Mouse (Mus musculus): ENCODE measurements around the gene Krt75.

Krt75 gene

DNA sequence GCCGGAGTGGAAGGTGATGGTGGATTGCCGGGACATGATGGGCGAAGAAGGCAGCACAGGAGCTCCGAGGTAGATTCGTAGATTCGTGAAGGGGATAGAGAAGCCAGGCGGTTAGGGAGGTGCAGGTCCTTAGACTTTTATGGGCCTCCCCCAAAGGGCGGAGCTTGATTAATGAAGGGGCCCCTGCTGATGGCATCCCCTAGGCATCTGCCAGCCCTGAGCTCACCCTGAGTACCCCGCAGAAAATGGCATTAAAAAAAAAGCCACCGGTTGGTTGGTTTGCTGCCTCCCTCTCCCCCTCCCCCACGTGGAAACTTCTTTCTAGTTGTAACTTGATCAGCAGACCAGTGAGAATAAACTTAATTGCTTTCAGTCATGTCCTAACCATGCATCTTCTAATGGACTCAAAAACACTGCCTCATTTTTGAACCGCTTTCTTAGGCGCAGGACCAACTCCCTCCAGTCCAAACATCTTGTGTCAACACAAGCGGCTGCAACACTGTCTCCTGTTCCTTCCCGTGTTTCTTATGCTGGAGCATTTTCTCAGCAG lies at the start of gene Krt75:
Krt75 (minus strand) TSS at position 109 of the 550 bp plus-strand sequence.
- no peak for DNase-seq (ENCODE audit: low read depth, low spot score)

DNA sequence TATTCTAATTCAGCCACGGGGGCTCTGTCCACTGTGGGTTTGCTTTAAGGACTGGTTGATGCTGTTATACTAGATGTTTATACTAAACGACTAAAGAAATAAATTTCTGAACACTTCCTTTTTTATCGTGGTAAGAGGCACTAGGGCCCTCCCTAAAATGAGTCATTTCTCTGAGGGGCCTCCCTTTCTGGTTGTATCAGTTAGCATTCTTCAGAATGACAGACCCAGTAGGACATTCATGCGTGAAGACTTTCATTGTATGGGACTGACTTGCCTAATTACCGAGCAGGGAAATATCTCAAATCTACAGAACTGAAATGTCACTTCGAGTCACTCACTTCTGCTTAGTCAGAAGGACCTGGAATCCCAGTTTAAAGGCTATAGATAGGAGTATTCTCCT lies 25.4 kb upstream of the Krt75 start:
- DNase-seq (ENCODE audit: low read depth, low spot score): peak; percentile 74

GRCm38 (mm10) chr15:101588216-101588615 lies 14.5 kb upstream of the Krt75 start:
- peak; percentile 60 for DNase-seq (ENCODE audit: low read depth, low spot score)

DNA sequence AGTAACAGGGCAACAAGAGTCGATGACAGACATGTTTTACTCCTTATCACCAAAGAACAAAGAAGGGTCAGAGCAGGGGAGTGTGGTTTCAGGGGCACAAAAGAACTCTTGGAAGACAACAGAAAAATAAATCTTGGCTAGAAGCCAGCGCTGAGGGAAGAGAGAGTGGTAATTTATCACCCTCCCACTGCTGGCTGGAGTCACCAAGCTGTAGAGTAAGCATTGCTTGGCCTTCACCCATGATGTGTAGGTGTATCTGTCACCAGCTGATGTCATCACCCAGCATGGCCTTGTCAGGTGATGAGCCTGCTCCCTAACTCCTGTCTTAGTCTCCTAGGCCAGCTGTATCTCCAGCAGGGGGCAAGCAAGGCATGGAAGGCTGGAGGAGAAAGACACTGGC lies 10.8 kb upstream of the Krt75 start:
- DNase-seq (ENCODE audit: low read depth, low spot score): no peak

- peak; percentile 23 for DNase-seq (ENCODE audit: low read depth, low spot score)
These were observed 9.7 kb upstream of the Krt75 start for GRCm38 (mm10) chr15:101583211-101583965.

GRCm38 (mm10) chr15:101581701-101582100 lies 8.0 kb upstream of the Krt75 start:
- no peak for DNase-seq (ENCODE audit: low read depth, low spot score)

- no peak for DNase-seq (ENCODE audit: low read depth, low spot score)
These were observed 1.8 kb upstream of the Krt75 start for GRCm38 (mm10) chr15:101575506-101575905.

DNA sequence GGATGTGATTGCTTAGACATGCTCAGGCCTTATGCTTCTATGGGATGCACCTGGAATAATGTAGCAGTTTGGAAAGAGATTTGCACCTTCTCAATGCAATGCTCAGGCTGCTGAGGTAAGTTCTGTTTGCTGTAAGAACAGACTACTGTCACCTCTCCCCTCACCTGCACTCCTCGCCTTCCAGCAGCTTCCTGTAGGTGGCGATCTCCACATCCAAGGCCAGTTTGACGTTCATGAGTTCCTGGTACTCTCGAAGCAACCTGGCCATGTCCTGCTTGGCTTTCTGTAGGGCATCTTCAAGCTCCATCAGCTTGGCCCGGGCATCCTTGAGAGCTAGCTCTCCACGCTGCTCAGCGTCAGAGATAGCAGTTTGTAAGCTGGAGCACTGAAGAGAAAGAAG lies 5.9 kb downstream of the Krt75 start:
- peak; percentile 56 for DNase-seq (ENCODE audit: low read depth, low spot score)

GRCm38 (mm10) chr15:101562850-101563249 lies 10.9 kb downstream of the Krt75 start, which contains the start of gene Krt90:
Krt90 (minus strand) TSS chr15:101562950.
- DNase-seq (ENCODE audit: low read depth, low spot score): no peak

DNA sequence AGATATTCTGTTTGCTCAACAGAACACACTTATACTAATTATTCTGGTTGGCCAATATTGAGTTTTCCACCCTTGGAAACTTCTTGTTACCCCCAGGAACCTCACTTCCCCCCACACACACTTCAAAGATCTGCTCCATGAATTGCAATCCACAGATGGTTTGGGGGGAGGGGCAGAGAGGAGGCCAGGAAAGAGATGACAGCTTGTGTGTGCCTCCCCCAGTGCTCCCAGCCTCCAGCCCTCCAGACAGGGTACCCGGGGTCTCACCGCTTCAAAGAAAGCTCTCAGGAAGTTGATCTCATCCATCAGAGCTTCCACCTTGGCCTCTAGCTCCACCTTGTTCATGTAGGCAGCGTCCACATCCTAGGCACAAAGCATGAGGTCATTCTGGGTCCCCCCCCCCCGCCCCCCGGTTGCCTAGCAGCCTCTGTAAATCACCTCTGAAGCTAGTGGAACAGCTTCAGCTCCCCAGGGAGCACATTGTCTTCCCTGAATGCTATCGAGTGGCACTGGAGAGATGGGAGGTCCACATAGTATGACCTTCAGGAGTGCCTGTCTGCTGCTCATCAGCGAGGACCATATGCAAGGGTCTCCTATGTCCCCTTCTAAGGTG lies 15.6 kb downstream of the Krt75 start:
- DNase-seq (ENCODE audit: low read depth, low spot score): no peak

DNA sequence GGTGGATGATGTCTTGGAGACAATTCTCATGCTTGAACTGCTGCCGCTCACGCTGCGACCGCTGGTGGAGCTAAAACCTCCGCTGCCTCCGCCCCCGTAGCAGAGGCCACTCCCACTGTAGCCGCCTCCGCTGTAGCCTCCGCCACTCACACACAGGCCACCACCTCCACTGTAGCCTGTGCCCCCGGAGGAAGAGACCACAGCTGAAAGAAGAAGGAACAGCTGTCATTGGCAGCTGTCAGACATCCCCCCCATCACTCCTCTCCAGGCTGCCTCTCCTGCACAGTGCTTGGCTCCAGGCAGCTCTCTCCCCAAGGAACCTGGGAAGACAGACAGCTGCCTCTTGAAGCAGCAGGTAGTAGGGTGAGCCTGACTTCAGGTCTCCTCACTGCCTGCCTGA lies 20.5 kb downstream of the Krt75 start:
- DNase-seq (ENCODE audit: low read depth, low spot score): peak; percentile 55

GRCm38 (mm10) chr15:101552188-101552587 lies 21.5 kb downstream of the Krt75 start:
- DNase-seq (ENCODE audit: low read depth, low spot score): no peak

DNA sequence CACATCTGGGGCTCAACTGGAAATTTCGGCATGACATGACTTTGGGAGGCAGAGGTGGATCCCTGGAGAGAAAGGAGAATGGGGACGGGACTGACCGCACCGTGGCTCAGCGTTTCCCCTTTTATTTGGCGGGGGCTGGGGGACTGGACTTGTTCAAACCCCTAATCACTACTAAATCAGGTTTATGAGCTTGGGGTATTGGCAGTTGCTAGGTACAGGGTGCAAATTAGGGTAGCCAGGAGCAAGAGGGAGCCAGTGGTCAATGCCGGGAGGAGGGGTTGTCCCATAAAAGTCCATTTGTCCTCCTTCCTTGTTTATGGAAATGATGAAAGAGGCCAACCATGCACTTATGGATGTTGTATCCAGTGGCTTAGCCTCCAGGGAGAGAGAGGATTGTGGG lies 23.1 kb downstream of the Krt75 start, which contains the start of gene Krt82:
Krt82 (minus strand) TSS at position 101 of the 400 bp plus-strand sequence.
- no peak for DNase-seq (ENCODE audit: low read depth, low spot score)

- DNase-seq (ENCODE audit: low read depth, low spot score): no peak
These were observed 29.2 kb downstream of the Krt75 start for GRCm38 (mm10) chr15:101544478-101544877.

DNA sequence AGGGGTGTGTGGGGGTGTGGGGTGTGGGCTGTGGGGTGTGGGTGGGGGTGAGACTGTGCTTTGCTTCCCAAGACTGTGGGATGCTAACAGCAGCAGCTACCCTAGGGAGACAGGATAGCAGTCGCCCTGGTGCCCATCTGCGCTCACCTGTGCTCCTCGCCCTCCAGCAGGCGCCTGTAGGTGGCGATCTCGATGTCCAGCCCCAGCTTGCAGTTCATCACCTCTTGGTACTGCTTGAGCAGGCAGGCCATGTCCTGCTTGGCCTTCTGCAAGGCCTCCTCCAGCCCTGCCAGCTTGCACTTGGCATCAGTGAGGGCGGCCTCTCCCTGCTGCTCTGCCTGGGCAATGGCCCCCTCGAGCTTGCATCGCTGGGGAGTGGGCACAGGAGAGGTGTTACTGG lies 31.2 kb downstream of the Krt75 start:
- peak; percentile 33 for DNase-seq (ENCODE audit: low read depth, low spot score)

DNA sequence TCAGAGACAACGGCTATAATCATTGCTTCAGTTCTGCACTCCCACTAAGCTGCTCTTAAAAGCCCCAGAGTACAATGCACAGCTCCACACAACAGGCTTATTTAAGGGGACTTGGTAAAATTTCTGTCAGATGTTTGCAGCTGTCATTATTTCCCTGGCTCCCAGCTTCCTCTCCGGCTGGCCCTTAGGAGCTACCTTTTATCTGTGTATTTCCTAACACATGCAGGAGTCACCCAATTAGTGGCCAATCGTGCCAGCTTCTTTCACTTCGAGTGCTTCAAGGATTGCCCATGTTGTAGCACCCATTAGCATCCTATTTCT lies 35.2 kb downstream of the Krt75 start:
- no peak for DNase-seq (ENCODE audit: low read depth, low spot score)

DNA sequence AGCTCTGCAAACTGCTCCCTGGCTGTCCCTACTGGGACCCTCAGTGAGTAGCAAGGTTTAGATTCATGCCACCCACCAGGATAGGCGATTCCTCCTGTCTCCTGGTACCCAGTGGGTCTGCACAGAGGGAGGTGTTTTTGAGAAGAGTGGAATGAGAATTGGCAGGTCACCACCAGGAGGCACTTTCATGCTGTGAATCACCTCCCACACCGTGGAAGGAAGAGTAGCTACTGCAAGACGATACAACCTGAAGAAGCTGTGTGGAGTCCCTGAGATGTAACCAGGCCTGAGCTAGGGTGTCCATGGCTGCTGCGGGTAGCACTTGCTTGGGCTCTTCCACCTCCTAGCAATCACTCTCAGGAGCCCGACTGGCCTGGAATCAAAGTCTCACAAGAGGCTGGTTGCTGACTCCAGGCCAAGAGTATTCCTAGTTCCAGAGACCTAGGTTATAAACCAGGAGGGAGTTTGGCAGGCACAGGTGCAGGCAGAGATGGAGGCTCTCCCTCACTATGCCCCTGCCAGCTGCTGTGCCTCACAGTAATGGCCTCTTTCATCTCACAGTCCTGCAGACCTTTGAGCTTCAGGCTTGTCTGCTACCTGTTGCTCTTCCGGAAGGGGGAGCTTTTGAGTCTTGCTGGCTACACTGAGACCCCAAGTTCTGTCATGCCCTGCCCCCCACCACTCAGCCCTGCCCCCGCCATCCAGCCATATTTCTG lies 35.7 kb downstream of the Krt75 start:
- peak; percentile 25 for DNase-seq (ENCODE audit: low read depth, low spot score)

- no peak for DNase-seq (ENCODE audit: low read depth, low spot score)
These were observed 37.5 kb downstream of the Krt75 start for GRCm38 (mm10) chr15:101536054-101536850.

- no peak for DNase-seq (ENCODE audit: low read depth, low spot score)
These were observed 41.0 kb downstream of the Krt75 start, which contains the start of gene Krt84 for GRCm38 (mm10) chr15:101532720-101533119. Krt84 (minus strand) TSS chr15:101532820.

- no peak for DNase-seq (ENCODE audit: low read depth, low spot score)
These were observed 51.0 kb downstream of the Krt75 start for GRCm38 (mm10) chr15:101522556-101523232.

DNA sequence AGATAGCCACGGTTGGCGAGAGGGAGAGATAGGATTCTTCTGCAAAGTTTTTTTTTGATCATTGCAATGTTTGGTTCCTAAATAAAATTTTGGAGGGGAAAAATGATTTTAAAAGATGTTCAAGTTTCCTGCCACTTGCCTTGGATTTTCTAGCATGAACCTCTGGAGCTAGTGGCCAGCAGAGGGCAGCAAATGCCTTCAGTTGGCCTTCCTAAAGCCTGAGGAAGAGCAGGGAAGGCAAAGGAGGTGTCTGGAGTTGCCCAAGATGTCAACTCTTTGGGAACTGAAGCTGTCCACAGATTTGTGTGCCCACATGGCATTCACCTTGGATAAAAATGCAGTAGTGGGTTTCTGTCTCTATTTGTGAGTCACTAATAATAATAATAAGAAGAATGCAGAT lies 53.9 kb downstream of the Krt75 start:
- peak; percentile 56 for DNase-seq (ENCODE audit: low read depth, low spot score)

Data from A20 (cell line).